15 mouse cellular contexts compared by ENCODE assay signal in genomic region chr13:58301961-58302360, GRCm38 (mm10). TPM values are rescaled to one million over a fixed set of nuclear protein-coding genes. Genes with fewer than 3 reads are reported as not detected.
DNase-seq lines count a peak whose midpoint lies in the region; TF ChIP-seq lines count a peak whose summit lies in the region.
"Had no signal": no experiment of that assay in that cellular context is flagged by ENCODE, and none has a peak within 500 bp of the region (broad histone marks: within the 10 kb centered on the region; RNA-seq: fewer than 3 reads in every experiment).

No protein-coding gene starts in this region.

- no peak for TF ChIP-seq RAD21 in MEL (IDR thresholded peaks at IDR 0.05; ENCODE audit: low read depth, low read length)

- no peak for TF ChIP-seq CTCF in MEL (IDR thresholded peaks at IDR 0.05 in 2 of 3, conservative IDR thresholded peaks at IDR 0.05 in 1 of 3; ENCODE audit: control insufficient read depth in 1 of 3, insufficient read depth in 1 of 3, low read depth in 2 of 3, low read length in 3 of 3, poor library complexity in 1 of 3, severe bottlenecking in 1 of 3)

- H3K4me3 ChIP-seq in MEL (ENCODE audit: control insufficient read depth in 1 of 2, insufficient read depth in 1 of 2, low read depth in 2 of 2, low read length in 2 of 2): no peak overlapping the region
- no peak overlapping the region for H3K4me3 ChIP-seq in limb, embryonic 10.5 days

- no peak overlapping the region for H3K27ac ChIP-seq in MEL (ENCODE audit: control insufficient read depth, low read depth, low read length)
- no peak overlapping the region for H3K27ac ChIP-seq in limb, embryonic 10.5 days

- peaks cover 5 to 9% of the 10 kb centered on the region in 2 experiments for H3K4me1 ChIP-seq in MEL (ENCODE audit: control insufficient read depth in 1 of 2, insufficient read depth in 2 of 2, low read length in 2 of 2)
- H3K4me1 ChIP-seq in limb, embryonic 10.5 days: peaks cover 12% of the 10 kb centered on the region

- no peaks in the 10 kb centered on the region for H3K79me2 ChIP-seq in MEL (ENCODE audit: control insufficient read depth, insufficient read depth, low read length, poor library complexity)

- no peaks in the 10 kb centered on the region for H3K27me3 ChIP-seq in MEL (ENCODE audit: control insufficient read depth in 1 of 2, insufficient read depth in 2 of 2, low read length in 2 of 2)
- H3K27me3 ChIP-seq in limb, embryonic 10.5 days (ENCODE audit: low read depth, poor library complexity, severe bottlenecking): no peaks in the 10 kb centered on the region
- H3K27me3 ChIP-seq: CH12.LX, Patski had no signal

- peak; percentile 37 for DNase-seq in MEL (ENCODE audit: low read depth, low spot score)
- DNase-seq in limb, embryonic 10.5 days (ENCODE audit: low spot score): no peak
- DNase-seq: adrenal gland, adult 2 months; adrenal gland, adult 8-10 months; adrenal gland, postnatal 10 days; adrenal gland, postnatal 14 days; adrenal gland, postnatal 25 days; adrenal gland, postnatal 36 days; B cell, adult 2 months; cerebellum, adult 11-12 months had no signal

- peak in 1 of 2 experiments; percentile 35; a peak in 1 of 4 replicates for TF ChIP-seq EP300 in MEL (IDR thresholded peaks at IDR 0.05; ENCODE audit: low read depth in 1 of 2, low read length in 2 of 2)

- no peak for TF ChIP-seq POLR2A in MEL (IDR thresholded peaks at IDR 0.05; ENCODE audit: control insufficient read depth in 1 of 2, insufficient read depth in 1 of 2, low read depth in 1 of 2, low read length in 2 of 2, poor library complexity in 1 of 2)

- no peaks in the 10 kb centered on the region for H3K9me3 ChIP-seq in MEL (replicated peaks; ENCODE audit: insufficient read depth, low read length)
- H3K9me3 ChIP-seq in limb, embryonic 10.5 days (replicated peaks): no peaks in the 10 kb centered on the region
- H3K9me3 ChIP-seq: G1E had no signal

- WGBS in limb, embryonic 10.5 days: 95% methylated on average over 6 of the region's 6 CpGs

- peaks cover 0 to 4% of the 10 kb centered on the region in 2 experiments; a peak in 2 of 4 replicates for H3K36me3 ChIP-seq in MEL (ENCODE audit: control insufficient read depth in 1 of 2, insufficient read depth in 2 of 2, low read length in 2 of 2)
- H3K36me3 ChIP-seq in limb, embryonic 10.5 days: no peaks in the 10 kb centered on the region
- H3K36me3 ChIP-seq: G1E had no signal

- H3K9ac ChIP-seq in MEL (ENCODE audit: control insufficient read depth, low read depth, low read length, poor library complexity, severe bottlenecking): no peak overlapping the region

TF ChIP-seq in MEL, 35 proteins besides CTCF, POLR2A, EP300 and RAD21:
- TF ChIP-seq GATA1 (IDR thresholded peaks at IDR 0.05; ENCODE audit: low read depth, low read length): peak; percentile 38; the same call in 1 of the 2 replicates
- peak; percentile 11; the same call in 1 of the 2 replicates for TF ChIP-seq RCOR1 (IDR thresholded peaks at IDR 0.05; ENCODE audit: low read depth, low read length)
- TF ChIP-seq TCF12 (IDR thresholded peaks at IDR 0.05; ENCODE audit: low read depth, low read length): 0 out of 2 replicates have a peak, but pooled peaks have one; percentile 16
- peak; percentile 74 for TF ChIP-seq TBP (IDR thresholded peaks at IDR 0.05; ENCODE audit: low read depth, low read length)
- TF ChIP-seq TAL1 (IDR thresholded peaks at IDR 0.05; ENCODE audit: low read length): no peak

RNA-seq across cellular contexts. Expression of gene Gkap1, which starts 26.5 kb away (rescaled TPM):
- total RNA-seq in MEL (2012; rRNA removed): 26.7 and 27.6 TPM in 2 replicates
- polyA plus RNA-seq in MEL (2012; ENCODE audit: insufficient read depth in 1 of 2, insufficient read length in 2 of 2, low read depth in 1 of 2, low replicate concordance in 2 of 2, missing spikeins in 1 of 2): 10 to 100 TPM in 1 of 2 experiments, not detected in 1; 34.1 TPM
- 10.6 and 12.8 TPM in 2 replicates for polyA plus RNA-seq in limb, embryonic 10.5 days (2016; fragmentation: Nextera tagmentation; extraction: Ambion mirVana)

RNA-seq across cellular contexts. Expression of gene Kif27, which starts 57.0 kb away (rescaled TPM):
- 0.13 and 0.42 TPM in 2 replicates for total RNA-seq in MEL (2012; rRNA removed)
- polyA plus RNA-seq in MEL (2012; ENCODE audit: insufficient read depth in 1 of 2, insufficient read length in 2 of 2, low read depth in 1 of 2, low replicate concordance in 2 of 2, missing spikeins in 1 of 2): under 1 TPM in 1 of 2 experiments, not detected in 1; 0.13 TPM
- 0.58 and 0.78 TPM in 2 replicates for polyA plus RNA-seq in limb, embryonic 10.5 days (2016; fragmentation: Nextera tagmentation; extraction: Ambion mirVana)
- total RNA-seq: CH12.LX had no signal
- polyA plus RNA-seq: activated CD4-positive, CD25-positive, alpha-beta regulatory T cell, adult 4 months; CD4-positive, CD25-positive, alpha-beta regulatory T cell, adult 4 months; G1E had no signal
